Mouse (Mus musculus): ENCODE results near the gene Ppm1h. TPM values are rescaled to one million over a fixed set of nuclear protein-coding genes. Genes with fewer than 3 reads are reported as not detected.

Ppm1h gene
- polyA plus RNA-seq, 1 experiment from 2014 or later: 1.8 TPM

DNA sequence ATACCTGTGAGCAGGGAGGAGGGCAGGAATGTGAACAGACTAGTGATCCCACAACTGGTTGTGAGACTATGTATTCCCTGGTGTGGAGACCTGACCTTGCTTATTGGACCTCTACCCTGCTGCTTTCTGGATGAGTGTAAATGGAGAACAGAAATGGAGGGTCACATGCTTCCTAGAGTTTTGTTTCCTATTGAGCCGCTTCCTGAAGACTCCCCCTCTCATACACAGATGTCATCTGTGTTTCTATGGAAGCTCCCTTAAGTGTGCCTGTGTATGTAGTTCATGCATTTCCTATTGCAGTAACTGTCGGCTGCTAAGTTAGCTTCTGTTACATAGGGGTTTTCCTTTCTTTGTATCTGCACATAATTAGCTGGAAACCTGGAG lies 75.4 kb downstream of the Ppm1h start:
- no peaks in the 10 kb centered on the region for H3K36me3 ChIP-seq (ENCODE audit: control insufficient read depth, insufficient read depth, low read length)
- no peak overlapping the region for H3K4me2 ChIP-seq
- ATAC-seq (replicated peaks; ENCODE audit: low FRiP score) (no peak), DNase-seq (ENCODE audit: low spot score) (no peak)
- H3K27ac ChIP-seq (ENCODE audit: low read depth, low read length): no peak overlapping the region
- H3K4me3 ChIP-seq (ENCODE audit: low read depth, low read length): no peak overlapping the region
- WGBS: 55% methylated on average over 2 of the region's 2 CpGs
- H3K27me3 ChIP-seq (replicated peaks; ENCODE audit: control insufficient read depth, insufficient read depth, low read length): no peaks in the 10 kb centered on the region
- no peak overlapping the region for H3K9ac ChIP-seq (ENCODE audit: low read depth, low read length)
- H3K4me1 ChIP-seq (replicated peaks; ENCODE audit: control insufficient read depth, insufficient read depth, low read length): no peaks in the 10 kb centered on the region
- no peaks in the 10 kb centered on the region for H3K9me3 ChIP-seq (ENCODE audit: control insufficient read depth, low read length)

DNA sequence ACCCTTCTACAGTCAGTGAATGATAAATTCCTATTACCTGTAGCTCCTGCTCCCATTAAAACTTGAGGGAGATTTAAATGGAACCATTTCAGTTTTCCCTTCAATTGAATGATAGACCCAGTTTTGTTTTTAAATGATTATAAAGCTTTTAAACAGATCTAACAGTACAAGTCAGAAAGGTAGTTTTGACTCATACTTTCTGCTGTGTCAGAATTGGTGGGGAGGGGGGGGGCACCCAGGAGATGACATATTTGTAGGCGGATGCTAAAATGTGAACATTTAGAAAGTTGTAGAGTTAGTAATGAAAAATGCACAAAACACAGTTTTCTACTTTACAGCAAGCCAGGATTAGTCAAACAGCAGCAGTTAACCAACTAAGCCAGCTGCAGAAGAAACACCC lies 76.4 kb downstream of the Ppm1h start:
- ATAC-seq (replicated peaks; ENCODE audit: low FRiP score): no peak
- Histone ChIP-seq H3K27ac (ENCODE audit: low read depth, low read length) (no peak overlapping the region), H3K4me1 (replicated peaks; ENCODE audit: control insufficient read depth, insufficient read depth, low read length) (no peaks in the 10 kb centered on the region), H3K9ac (ENCODE audit: low read depth, low read length) (no peak overlapping the region), H3K4me2 (no peak overlapping the region), H3K36me3 (ENCODE audit: control insufficient read depth, insufficient read depth, low read length) (no peaks in the 10 kb centered on the region), H3K9me3 (ENCODE audit: control insufficient read depth, low read length) (no peaks in the 10 kb centered on the region), H3K4me3 (ENCODE audit: low read depth, low read length) (no peak overlapping the region), H3K27me3 (replicated peaks; ENCODE audit: control insufficient read depth, insufficient read depth, low read length) (no peaks in the 10 kb centered on the region)
- WGBS: 77% methylated on average over 1 of the region's 1 CpGs
- DNase-seq (ENCODE audit: low spot score): no peak

DNA sequence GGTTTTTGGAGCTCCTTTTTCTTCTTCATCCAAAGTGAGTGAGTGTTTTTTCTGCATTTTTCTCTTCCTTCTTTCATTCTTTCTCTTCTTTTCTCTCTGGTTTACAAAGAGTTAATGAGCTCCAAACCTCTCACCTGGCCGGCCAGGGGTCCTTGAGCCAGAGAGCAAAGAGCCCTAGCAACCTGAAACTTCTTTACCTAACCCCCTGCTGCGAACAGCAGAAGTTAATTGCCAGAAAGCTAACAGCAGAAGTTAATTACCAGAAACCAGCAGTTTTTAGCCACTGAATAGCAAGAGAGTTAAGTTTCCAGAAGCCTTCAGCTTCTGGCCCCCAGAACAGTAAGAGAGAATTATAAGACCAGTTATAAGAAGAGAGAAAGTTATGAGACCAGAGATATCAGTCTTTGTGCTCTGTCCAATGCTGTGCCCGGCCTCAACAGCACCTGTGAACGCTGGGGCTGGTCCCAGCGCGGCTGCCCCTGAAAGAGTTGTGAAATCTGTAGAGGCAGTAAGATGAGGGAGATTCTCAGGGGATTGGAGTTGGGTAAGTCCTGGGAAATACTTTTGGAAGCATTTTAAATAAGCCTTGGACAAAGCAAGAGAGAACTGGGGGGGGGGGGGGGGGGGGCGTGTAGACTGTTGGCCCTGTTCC lies 78.4 kb downstream of the Ppm1h start:
- H3K4me2 ChIP-seq: no peak overlapping the region
- no peak overlapping the region for H3K27ac ChIP-seq (ENCODE audit: low read depth, low read length)
- no peak for ATAC-seq (replicated peaks; ENCODE audit: low FRiP score)
- H3K27me3 ChIP-seq (replicated peaks; ENCODE audit: control insufficient read depth, insufficient read depth, low read length): no peaks in the 10 kb centered on the region
- H3K4me3 ChIP-seq (ENCODE audit: low read depth, low read length): no peak overlapping the region
- no peak for DNase-seq (ENCODE audit: low spot score)
- no peak overlapping the region for H3K9ac ChIP-seq (ENCODE audit: low read depth, low read length)
- H3K4me1 ChIP-seq (replicated peaks; ENCODE audit: control insufficient read depth, insufficient read depth, low read length): no peaks in the 10 kb centered on the region
- 23% methylated on average over 7 of the region's 7 CpGs for WGBS
- H3K9me3 ChIP-seq (ENCODE audit: control insufficient read depth, low read length): no peaks in the 10 kb centered on the region
- H3K36me3 ChIP-seq (ENCODE audit: control insufficient read depth, insufficient read depth, low read length): no peaks in the 10 kb centered on the region

DNA sequence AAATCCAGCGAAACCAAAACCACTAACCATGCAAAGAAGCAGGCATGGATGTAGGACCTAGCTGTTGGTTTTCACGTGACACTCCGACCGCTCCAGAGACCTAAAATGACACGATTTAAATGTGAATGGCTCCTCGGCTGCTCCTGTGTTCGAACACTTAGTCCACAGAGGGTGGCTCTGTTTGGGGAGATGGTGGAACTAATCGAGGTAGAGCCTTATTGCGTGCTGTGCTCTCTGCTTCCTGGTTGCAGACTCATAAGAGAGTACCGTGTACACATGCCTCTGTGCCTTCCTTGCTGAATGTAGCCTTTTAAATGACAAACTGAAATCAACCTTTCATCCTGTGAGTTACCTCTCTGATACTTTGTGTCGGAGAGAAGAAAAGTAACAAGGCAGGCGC lies 79.2 kb downstream of the Ppm1h start:
- Histone ChIP-seq H3K36me3 (ENCODE audit: control insufficient read depth, insufficient read depth, low read length) (no peaks in the 10 kb centered on the region), H3K9ac (ENCODE audit: low read depth, low read length) (no peak overlapping the region), H3K4me1 (replicated peaks; ENCODE audit: control insufficient read depth, insufficient read depth, low read length) (no peaks in the 10 kb centered on the region), H3K27ac (ENCODE audit: low read depth, low read length) (no peak overlapping the region), H3K4me3 (ENCODE audit: low read depth, low read length) (no peak overlapping the region), H3K9me3 (ENCODE audit: control insufficient read depth, low read length) (no peaks in the 10 kb centered on the region), H3K27me3 (replicated peaks; ENCODE audit: control insufficient read depth, insufficient read depth, low read length) (no peaks in the 10 kb centered on the region), H3K4me2 (no peak overlapping the region)
- WGBS: 76% methylated on average over 12 of the region's 12 CpGs
- DNase-seq (ENCODE audit: low spot score) (no peak), ATAC-seq (replicated peaks; ENCODE audit: low FRiP score) (no peak)

DNA sequence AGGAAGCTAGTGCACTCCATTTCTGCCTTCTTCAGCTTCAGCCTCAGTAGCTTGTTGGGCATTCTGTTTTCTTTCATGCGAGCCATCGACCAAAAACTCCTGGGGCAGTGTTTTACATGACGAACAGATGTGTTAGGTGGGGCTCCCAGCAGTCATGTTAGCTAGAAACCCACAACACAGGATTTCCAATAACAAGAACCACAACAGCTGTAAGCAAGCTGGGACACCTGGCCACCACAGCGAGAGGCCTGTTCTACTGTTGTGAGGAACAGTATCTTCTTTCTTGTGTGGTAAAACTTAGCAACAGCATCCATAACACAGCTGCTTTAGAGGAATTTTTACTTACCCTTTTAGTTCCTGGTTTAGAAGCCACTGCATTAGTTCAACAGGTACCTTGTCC lies 79.8 kb downstream of the Ppm1h start:
- Histone ChIP-seq H3K9me3 (ENCODE audit: control insufficient read depth, low read length) (no peaks in the 10 kb centered on the region), H3K36me3 (ENCODE audit: control insufficient read depth, insufficient read depth, low read length) (no peaks in the 10 kb centered on the region), H3K9ac (ENCODE audit: low read depth, low read length) (no peak overlapping the region), H3K27me3 (replicated peaks; ENCODE audit: control insufficient read depth, insufficient read depth, low read length) (no peaks in the 10 kb centered on the region), H3K4me3 (ENCODE audit: low read depth, low read length) (no peak overlapping the region), H3K4me1 (replicated peaks; ENCODE audit: control insufficient read depth, insufficient read depth, low read length) (no peaks in the 10 kb centered on the region), H3K27ac (ENCODE audit: low read depth, low read length) (no peak overlapping the region), H3K4me2 (no peak overlapping the region)
- 72% methylated on average over 4 of the region's 4 CpGs for WGBS
- DNase-seq (ENCODE audit: low spot score) (no peak), ATAC-seq (replicated peaks; ENCODE audit: low FRiP score) (no peak)

DNA sequence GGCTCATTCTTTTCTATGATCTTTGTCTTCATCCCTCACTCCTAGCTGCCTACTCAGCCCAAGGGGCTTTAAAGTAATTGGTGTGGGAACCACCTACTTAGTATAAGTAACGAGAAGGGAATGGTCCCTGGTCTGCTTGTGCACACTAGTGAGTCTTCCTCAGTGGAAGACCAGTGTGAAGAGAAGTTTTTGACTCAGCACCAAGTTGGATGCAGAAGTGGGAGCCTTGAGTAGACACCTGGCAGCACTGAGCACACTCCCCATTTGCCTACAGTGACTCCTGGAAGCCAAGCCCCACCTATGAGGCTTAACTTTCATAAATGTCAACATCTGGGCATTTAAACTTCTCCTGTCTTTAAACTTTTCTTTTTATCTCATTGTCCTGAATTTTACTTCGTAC lies 81.2 kb downstream of the Ppm1h start:
- WGBS: 79% methylated on average over 2 of the region's 2 CpGs
- Histone ChIP-seq H3K4me3 (ENCODE audit: low read depth, low read length) (no peak overlapping the region), H3K4me2 (no peak overlapping the region), H3K27me3 (replicated peaks; ENCODE audit: control insufficient read depth, insufficient read depth, low read length) (no peaks in the 10 kb centered on the region), H3K9ac (ENCODE audit: low read depth, low read length) (no peak overlapping the region), H3K4me1 (replicated peaks; ENCODE audit: control insufficient read depth, insufficient read depth, low read length) (no peaks in the 10 kb centered on the region), H3K9me3 (ENCODE audit: control insufficient read depth, low read length) (no peaks in the 10 kb centered on the region), H3K27ac (ENCODE audit: low read depth, low read length) (no peak overlapping the region), H3K36me3 (ENCODE audit: control insufficient read depth, insufficient read depth, low read length) (no peaks in the 10 kb centered on the region)
- ATAC-seq (replicated peaks; ENCODE audit: low FRiP score) (no peak), DNase-seq (ENCODE audit: low spot score) (no peak)

DNA sequence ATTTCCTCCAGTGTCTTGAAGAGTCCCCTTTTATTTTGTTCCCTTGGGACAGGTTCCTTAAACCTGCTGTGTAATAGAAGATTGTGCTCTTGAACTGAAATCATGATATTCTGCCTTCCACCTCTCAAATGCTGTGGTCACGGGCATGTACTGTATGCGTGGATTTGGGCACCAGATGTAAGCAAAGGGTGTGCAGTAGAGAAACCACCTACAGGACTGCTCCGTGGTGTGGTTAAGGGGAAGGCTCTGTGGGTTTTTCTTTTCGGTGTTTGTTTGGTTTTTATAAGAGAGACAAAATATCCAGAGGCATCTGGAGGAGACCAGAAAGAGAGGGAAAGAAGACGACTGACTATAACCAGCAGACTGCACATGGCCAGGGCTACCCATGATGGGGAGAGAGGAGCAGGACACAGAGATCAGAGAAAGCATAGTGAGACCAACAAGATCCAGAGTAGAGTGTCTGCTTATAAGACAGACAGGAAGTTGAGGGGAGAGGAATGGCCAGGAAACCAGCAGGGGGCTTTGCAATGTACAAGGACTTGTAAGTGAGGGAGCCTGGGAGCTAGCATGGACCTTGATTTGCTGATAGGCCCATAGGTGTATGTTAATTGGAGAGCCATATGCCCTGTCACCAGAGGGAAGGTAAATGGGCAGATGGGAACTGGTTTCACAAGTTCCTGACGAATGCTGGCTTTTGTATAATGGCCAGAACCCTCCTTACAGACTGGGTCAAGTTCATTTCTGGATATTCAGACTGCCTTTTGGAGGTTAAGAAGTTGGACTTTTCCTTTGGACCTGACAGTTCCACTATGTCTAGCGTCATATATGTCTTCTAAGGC lies 82.1 kb downstream of the Ppm1h start:
- ATAC-seq (replicated peaks; ENCODE audit: low FRiP score) (no peak), DNase-seq (ENCODE audit: low spot score) (no peak)
- no peak overlapping the region for H3K9ac ChIP-seq (ENCODE audit: low read depth, low read length)
- no peak overlapping the region for H3K27ac ChIP-seq (ENCODE audit: low read depth, low read length)
- no peaks in the 10 kb centered on the region for H3K4me1 ChIP-seq (replicated peaks; ENCODE audit: control insufficient read depth, insufficient read depth, low read length)
- H3K27me3 ChIP-seq (replicated peaks; ENCODE audit: control insufficient read depth, insufficient read depth, low read length): no peaks in the 10 kb centered on the region
- WGBS: 64% methylated on average over 7 of the region's 7 CpGs
- no peak overlapping the region for H3K4me2 ChIP-seq
- H3K9me3 ChIP-seq (ENCODE audit: control insufficient read depth, low read length): no peaks in the 10 kb centered on the region
- no peak overlapping the region for H3K4me3 ChIP-seq (ENCODE audit: low read depth, low read length)
- no peaks in the 10 kb centered on the region for H3K36me3 ChIP-seq (ENCODE audit: control insufficient read depth, insufficient read depth, low read length)

DNA sequence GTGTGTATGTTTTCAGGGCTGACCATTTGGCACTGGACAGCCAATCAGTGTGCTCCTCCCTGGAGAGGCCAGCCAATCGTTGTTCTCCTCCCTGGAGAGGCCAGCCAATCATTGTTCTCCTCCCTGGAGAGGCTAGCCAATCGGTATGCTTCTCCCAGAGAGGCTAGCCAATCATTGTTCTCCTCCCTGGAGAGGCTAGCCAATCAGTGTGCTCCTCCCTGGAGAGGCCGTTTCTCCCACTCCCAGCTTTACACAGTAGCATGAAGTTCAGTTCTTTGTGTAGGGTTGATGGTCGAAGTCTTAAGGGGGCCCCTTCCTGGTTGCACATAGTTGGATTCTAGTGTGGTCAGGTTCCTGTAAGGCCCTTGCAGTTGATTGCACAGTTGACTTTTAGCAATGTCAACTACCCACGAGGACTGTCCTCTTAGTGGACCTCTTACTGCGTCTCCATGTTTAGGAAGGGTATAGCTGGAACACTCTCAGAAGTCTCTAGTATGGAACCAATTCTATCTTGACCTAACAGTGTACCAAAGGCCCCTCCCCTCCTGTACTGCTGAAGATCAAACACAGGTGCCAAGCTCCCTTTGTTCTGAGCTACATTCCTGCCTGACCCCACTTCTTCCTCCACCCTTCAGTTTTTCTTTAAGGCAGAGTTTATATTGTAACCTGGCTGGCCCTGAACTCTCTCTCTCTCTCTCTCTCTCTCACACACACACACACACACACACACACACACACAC lies 84.4 kb downstream of the Ppm1h start:
- Histone ChIP-seq H3K27ac (ENCODE audit: low read depth, low read length) (no peak overlapping the region), H3K27me3 (replicated peaks; ENCODE audit: control insufficient read depth, insufficient read depth, low read length) (no peaks in the 10 kb centered on the region), H3K4me1 (replicated peaks; ENCODE audit: control insufficient read depth, insufficient read depth, low read length) (no peaks in the 10 kb centered on the region), H3K9ac (ENCODE audit: low read depth, low read length) (no peak overlapping the region), H3K9me3 (ENCODE audit: control insufficient read depth, low read length) (no peaks in the 10 kb centered on the region), H3K36me3 (ENCODE audit: control insufficient read depth, insufficient read depth, low read length) (no peaks in the 10 kb centered on the region), H3K4me2 (no peak overlapping the region), H3K4me3 (ENCODE audit: low read depth, low read length) (no peak overlapping the region)
- no peak for ATAC-seq (replicated peaks; ENCODE audit: low FRiP score)
- no peak for DNase-seq (ENCODE audit: low spot score)
- 75% methylated on average over 6 of the region's 6 CpGs for WGBS
